Mouse (Mus musculus) small intestine, adult 2 months (tissue): ENCODE results near the gene Grin2b. TPM values are rescaled to one million over a fixed set of nuclear protein-coding genes. Genes with fewer than 3 reads are reported as not detected.

Experiments used
- H3K27ac ChIP-seq: fragments of 200-500 bp; 2 replicates; pipeline ENCODE4 v1.5.1; 2012; ENCODE audit warnings: low read depth, low read length, control low read depth, inconsistent platforms; ENCODE audit not compliant: insufficient read depth
- H3K27me3 ChIP-seq: fragments of 200-500 bp; 2 replicates; pipeline ENCODE4 v1.6.1; 2012; ENCODE audit warnings: mild to moderate bottlenecking, moderate library complexity, low read length, inconsistent platforms; ENCODE audit not compliant: control insufficient read depth, insufficient read depth
- H3K36me3 ChIP-seq: fragments of 200-500 bp; 2 replicates; pipeline ENCODE4 v1.6.1; 2012; ENCODE audit warnings: mild to moderate bottlenecking, low read length, control low read depth, inconsistent platforms; ENCODE audit not compliant: control insufficient read depth, insufficient read depth
- H3K4me1 ChIP-seq: fragments of 200-500 bp; 2 replicates; pipeline ENCODE4 v1.6.1; 2012; ENCODE audit warnings: low read length, inconsistent platforms, mixed read lengths; ENCODE audit not compliant: control insufficient read depth, insufficient read depth, insufficient read length
- H3K4me3 ChIP-seq: fragments of 200-500 bp; 2 replicates; pipeline ENCODE4 v1.5.1; 2012; ENCODE audit warnings: low read depth, mild to moderate bottlenecking, control low read depth, inconsistent platforms, low read length, moderate library complexity
- CTCF ChIP-seq: fragments of 200-500 bp; IDR thresholded peaks from 2 replicates; pipeline ENCODE4 v1.5.1; 2012; ENCODE audit warnings: low read depth, mild to moderate bottlenecking, control low read depth, inconsistent platforms, low read length, moderate library complexity, mixed read lengths; ENCODE audit not compliant: insufficient replicate concordance, insufficient read length; ENCODE audit errors: extremely low read depth
- POLR2A ChIP-seq: fragments of 200-500 bp; IDR thresholded peaks from 2 replicates; pipeline ENCODE4 v1.6.1; 2012; ENCODE audit warnings: low read depth, mild to moderate bottlenecking, control low read depth, inconsistent platforms, low read length, moderate library complexity
- WGBS: fragments of 180-500 bp; shearing (Covaris S2); methylation state at CpG from one replicate; pipeline ENCODE4 v1.1.7; 2018; 5-methylcytosine and 5-hydroxymethylcytosine counted together
- polyA plus RNA-seq: library from polyadenylated mRNA; depleted of rRNA; stranded (reverse); fragments of >200 nt; gene quantifications from 2 replicates; pipeline ENCODE4 v1.2.3, GENCODE M21; 2012

The Grin2b gene
- polyA plus RNA-seq, 1 experiment, result not detected

GRCm38 (mm10) chr6:135932924-135933323 lies 240.4 kb downstream of the Grin2b start:
- Histone ChIP-seq H3K27ac (no peak overlapping the region), H3K4me3 (no peak overlapping the region), H3K4me1 (no peaks in the 10 kb centered on the region), H3K36me3 (no peaks in the 10 kb centered on the region), H3K27me3 (no peaks in the 10 kb centered on the region)
- TF ChIP-seq CTCF (no peak), POLR2A (no peak)
- 68% methylated on average over 3 of the region's 3 CpGs for WGBS

DNA sequence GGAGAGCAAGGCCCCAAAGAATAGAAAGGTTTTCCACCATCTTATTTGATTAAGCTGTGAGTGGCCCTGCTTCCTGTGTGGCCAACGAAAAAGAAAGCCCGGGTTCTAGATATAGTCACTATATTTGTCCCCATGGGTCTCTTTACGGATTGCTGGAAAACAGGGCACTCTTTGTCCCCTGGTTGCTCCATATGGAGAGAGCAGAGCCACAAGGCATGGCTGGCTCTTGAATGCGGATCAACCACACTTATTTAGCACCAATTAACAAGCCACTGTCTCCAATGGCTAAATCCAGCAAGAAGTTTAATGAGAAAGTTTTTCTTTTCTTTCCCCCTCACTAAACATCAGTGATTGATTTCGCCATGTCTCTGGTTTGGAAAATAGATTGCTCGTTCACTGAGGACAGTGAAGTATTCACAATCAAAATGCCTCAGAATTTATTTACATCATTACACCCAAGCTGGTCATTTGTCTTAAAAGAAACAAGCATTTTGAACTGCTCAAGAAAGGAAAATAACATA lies 240.9 kb downstream of the Grin2b start:
- TF ChIP-seq POLR2A, result no peak
- no peak for TF ChIP-seq CTCF
- Histone ChIP-seq H3K27me3 (no peaks in the 10 kb centered on the region), H3K36me3 (no peaks in the 10 kb centered on the region), H3K4me3 (no peak overlapping the region), H3K4me1 (no peaks in the 10 kb centered on the region), H3K27ac (no peak overlapping the region)
- 78% methylated on average over 6 of the region's 6 CpGs for WGBS

- Histone ChIP-seq H3K27me3 (no peaks in the 10 kb centered on the region; the same call in 1 of the 2 replicates), H3K4me1 (no peaks in the 10 kb centered on the region), H3K36me3 (no peaks in the 10 kb centered on the region), H3K27ac (no peak overlapping the region), H3K4me3 (no peak overlapping the region)
- TF ChIP-seq CTCF (no peak), POLR2A (no peak)
These were observed 255.6 kb downstream of the Grin2b start for GRCm38 (mm10) chr6:135917676-135918075.

DNA sequence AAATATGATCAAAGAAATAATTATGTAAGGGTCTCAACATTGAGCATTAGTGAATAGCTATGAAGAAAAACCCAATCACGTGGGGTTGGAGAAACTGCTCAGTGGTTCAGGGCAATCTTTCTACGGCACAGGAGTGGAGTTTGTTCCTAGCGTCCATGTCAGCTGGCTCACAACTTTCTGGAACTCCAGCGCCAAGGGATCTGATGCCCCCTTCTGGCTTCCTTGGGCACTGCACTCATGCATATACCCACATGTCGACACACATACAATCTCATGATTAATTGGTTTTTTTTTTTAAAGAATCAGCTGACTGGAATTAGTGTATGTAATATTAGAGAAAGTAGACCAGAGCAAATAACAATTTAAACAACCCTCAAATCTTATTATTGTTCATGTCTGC lies 258.7 kb downstream of the Grin2b start:
- TF ChIP-seq POLR2A (no peak), CTCF (no peak)
- H3K27me3 ChIP-seq, result no peaks in the 10 kb centered on the region; the same call in 1 of the 2 replicates
- no peaks in the 10 kb centered on the region for H3K4me1 ChIP-seq
- WGBS, result 90% methylated on average over 5 of the region's 5 CpGs
- no peaks in the 10 kb centered on the region for H3K36me3 ChIP-seq
- H3K4me3 ChIP-seq, result no peak overlapping the region
- no peak overlapping the region for H3K27ac ChIP-seq

DNA sequence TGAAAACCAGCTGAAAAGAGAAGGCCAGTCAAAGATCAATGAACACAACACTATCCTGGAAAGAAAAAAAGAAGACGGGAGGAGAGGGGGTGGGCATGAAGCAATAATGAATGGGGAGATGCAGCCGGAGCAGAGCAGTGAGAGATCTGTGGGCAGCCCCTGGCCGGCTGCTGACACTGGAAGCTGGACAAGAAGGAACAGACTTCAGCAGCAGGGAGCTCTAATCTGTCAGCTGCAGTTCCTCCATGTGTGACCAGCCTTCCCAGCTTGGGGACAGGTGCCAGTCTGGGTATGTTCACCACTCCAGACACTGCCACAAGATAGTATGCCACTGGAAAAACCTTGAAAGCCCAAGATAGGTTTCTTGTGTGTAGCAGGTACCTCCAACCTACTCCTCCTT lies 261.2 kb downstream of the Grin2b start:
- WGBS, result 73% methylated on average over 3 of the region's 3 CpGs
- Histone ChIP-seq H3K27ac (no peak overlapping the region), H3K27me3 (no peaks in the 10 kb centered on the region), H3K36me3 (no peaks in the 10 kb centered on the region), H3K4me1 (no peaks in the 10 kb centered on the region), H3K4me3 (no peak overlapping the region)
- TF ChIP-seq CTCF (no peak), POLR2A (no peak)

DNA sequence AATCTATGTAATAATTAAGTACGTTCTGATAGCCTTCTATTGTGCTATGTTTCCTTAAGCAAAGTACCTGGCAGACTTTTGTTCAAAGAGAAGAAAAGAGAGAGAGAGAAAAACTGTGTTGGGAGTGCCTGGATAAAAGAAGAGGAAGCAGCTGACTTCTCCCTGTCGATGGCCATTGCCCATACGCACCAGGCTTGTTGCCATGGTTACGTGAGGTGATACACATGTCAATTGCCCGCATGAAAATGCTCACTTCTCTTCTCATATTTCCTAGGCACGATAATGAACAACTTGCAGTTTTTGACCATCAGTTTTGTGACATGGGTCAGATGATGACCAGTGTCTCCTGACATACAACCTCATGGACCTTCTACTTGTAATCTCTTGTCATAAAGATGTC lies 262.2 kb downstream of the Grin2b start:
- Histone ChIP-seq H3K27me3 (no peaks in the 10 kb centered on the region), H3K4me3 (no peak overlapping the region), H3K36me3 (no peaks in the 10 kb centered on the region), H3K27ac (no peak overlapping the region), H3K4me1 (no peaks in the 10 kb centered on the region)
- TF ChIP-seq CTCF (no peak), POLR2A (no peak)
- 81% methylated on average over 6 of the region's 6 CpGs for WGBS

- peak; percentile 60; the same call in 1 of the 2 replicates for TF ChIP-seq CTCF
- TF ChIP-seq POLR2A, result no peak
- H3K4me3 ChIP-seq, result no peak overlapping the region
- H3K27ac ChIP-seq, result no peak overlapping the region
- H3K4me1 ChIP-seq, result no peaks in the 10 kb centered on the region
- WGBS, result 24% methylated on average over 20 of the region's 20 CpGs
- H3K36me3 ChIP-seq, result no peaks in the 10 kb centered on the region
- no peaks in the 10 kb centered on the region for H3K27me3 ChIP-seq
These were observed 265.6 kb downstream of the Grin2b start for GRCm38 (mm10) chr6:135907540-135908320.
